Mouse (Mus musculus): ENCODE data around the gene Wdr82. TPM values are rescaled to one million over a fixed set of nuclear protein-coding genes. Genes with fewer than 3 reads are reported as not detected.

The Wdr82 gene
- polyA plus RNA-seq, 1 experiment from 2014 or later = 11.8 TPM

DNA sequence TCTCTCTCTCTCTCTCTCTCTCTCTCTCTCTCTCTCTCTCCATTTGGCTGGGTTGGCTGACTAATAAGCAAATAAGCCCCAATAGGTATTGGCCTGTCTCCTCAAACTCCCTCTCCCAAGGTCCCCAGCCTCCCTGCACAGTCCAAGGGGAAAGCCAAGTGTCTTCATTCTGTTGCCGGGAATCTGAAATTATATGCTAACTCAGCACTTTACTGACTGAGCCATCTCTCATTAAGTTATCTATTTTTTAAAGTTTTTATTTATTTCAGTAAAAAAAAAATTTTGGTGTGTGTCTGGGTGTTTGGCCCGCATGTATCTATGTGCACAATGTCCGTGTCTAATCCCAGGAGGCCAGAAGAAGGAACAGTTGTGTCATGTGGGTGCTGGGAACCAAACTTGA lies 31.2 kb downstream of the Wdr82 start:
- 0 out of 2 replicates have a peak, but pooled peaks cover 4% of the 10 kb centered on the region for H3K36me3 ChIP-seq
- WGBS (ENCODE audit: insufficient replicate concordance) = 75% methylated on average over 3 of the region's 3 CpGs
- no peak overlapping the region for H3K27ac ChIP-seq
- ATAC-seq = no peak
- H3K4me1 ChIP-seq = peaks cover 71% of the 10 kb centered on the region
- H3K27me3 ChIP-seq (replicated peaks) = no peaks in the 10 kb centered on the region
- H3K4me3 ChIP-seq = peak overlapping the region; percentile 66; the same call in 1 of the 2 replicates
- peak overlapping the region; percentile 92 for H3K4me2 ChIP-seq
- no peak overlapping the region for H3K9ac ChIP-seq
- H3K9me3 ChIP-seq (replicated peaks) = no peaks in the 10 kb centered on the region

GRCm38 (mm10) chr9:106202819-106203636 lies 32.3 kb downstream of the Wdr82 start, which contains the start of gene Twf2:
Twf2 (plus strand) TSS chr9:106203108.
- no peaks in the 10 kb centered on the region for H3K27me3 ChIP-seq (replicated peaks)
- H3K9me3 ChIP-seq (replicated peaks) = no peaks in the 10 kb centered on the region
- peaks cover 66% of the 10 kb centered on the region for H3K4me1 ChIP-seq
- peak within 1 kb of the TSS; percentile 65 for H3K9ac ChIP-seq
- H3K36me3 ChIP-seq = peaks cover 3% of the 10 kb centered on the region; the same call in 1 of the 2 replicates
- peak within 1 kb of the TSS; percentile 66 for H3K4me3 ChIP-seq
- ATAC-seq = peak; percentile 87
- H3K27ac ChIP-seq = peak within 1 kb of the TSS; percentile 63
- H3K4me2 ChIP-seq = peak within 1 kb of the TSS; percentile 92
- WGBS (ENCODE audit: insufficient replicate concordance) = 3% methylated on average over 61 of the region's 61 CpGs

GRCm38 (mm10) chr9:106203990-106204851 lies 33.5 kb downstream of the Wdr82 start:
- H3K27ac ChIP-seq = peak overlapping the region; percentile 63
- peaks cover 7% of the 10 kb centered on the region for H3K36me3 ChIP-seq
- no peak for ATAC-seq
- no peaks in the 10 kb centered on the region for H3K27me3 ChIP-seq (replicated peaks)
- H3K4me2 ChIP-seq = peak overlapping the region; percentile 92
- 32% methylated on average over 7 of the region's 7 CpGs for WGBS (ENCODE audit: insufficient replicate concordance)
- peaks cover 54% of the 10 kb centered on the region for H3K4me1 ChIP-seq
- no peaks in the 10 kb centered on the region for H3K9me3 ChIP-seq (replicated peaks)
- H3K4me3 ChIP-seq = peak overlapping the region; percentile 66
- H3K9ac ChIP-seq = peak overlapping the region; percentile 49

GRCm38 (mm10) chr9:106205713-106206290 lies 35.1 kb downstream of the Wdr82 start:
- Histone ChIP-seq H3K4me2 (0 out of 2 replicates have a peak overlapping the region, but pooled peaks have one; percentile 2), H3K27ac (no peak overlapping the region), H3K9me3 (replicated peaks) (no peaks in the 10 kb centered on the region), H3K36me3 (peaks cover 7% of the 10 kb centered on the region), H3K27me3 (replicated peaks) (no peaks in the 10 kb centered on the region), H3K4me3 (no peak overlapping the region), H3K4me1 (peaks cover 43% of the 10 kb centered on the region), H3K9ac (no peak overlapping the region)
- WGBS (ENCODE audit: insufficient replicate concordance) = 67% methylated on average over 7 of the region's 7 CpGs
- ATAC-seq = no peak

- Histone ChIP-seq H3K9ac (no peak overlapping the region), H3K4me1 (peaks cover 48% of the 10 kb centered on the region), H3K36me3 (peaks cover 7% of the 10 kb centered on the region)
Measured at GRCm38 (mm10) chr9:106206515-106206914, 35.8 kb downstream of the Wdr82 start.

GRCm38 (mm10) chr9:106208181-106208580 lies 37.5 kb downstream of the Wdr82 start:
- H3K4me2 ChIP-seq = no peak overlapping the region
- no peak for ATAC-seq
- H3K9ac ChIP-seq = no peak overlapping the region
- H3K4me1 ChIP-seq = peaks cover 48% of the 10 kb centered on the region
- H3K9me3 ChIP-seq (replicated peaks) = no peaks in the 10 kb centered on the region
- H3K36me3 ChIP-seq = peaks cover 17% of the 10 kb centered on the region
- H3K27ac ChIP-seq = no peak overlapping the region
- no peaks in the 10 kb centered on the region for H3K27me3 ChIP-seq (replicated peaks)
- 83% methylated on average over 5 of the region's 5 CpGs for WGBS (ENCODE audit: insufficient replicate concordance)
- no peak overlapping the region for H3K4me3 ChIP-seq

More at GRCm38 (mm10) chr9:106206515-106206914, 35.8 kb downstream of the Wdr82 start:
- 74% methylated on average over 2 of the region's 2 CpGs for WGBS (ENCODE audit: insufficient replicate concordance)
- Histone ChIP-seq H3K27ac (no peak overlapping the region), H3K4me3 (no peak overlapping the region), H3K9me3 (replicated peaks) (no peaks in the 10 kb centered on the region), H3K4me2 (no peak overlapping the region), H3K27me3 (replicated peaks) (no peaks in the 10 kb centered on the region)
- no peak for ATAC-seq

GRCm38 (mm10) chr9:106209954-106210353 lies 39.2 kb downstream of the Wdr82 start:
- H3K9ac ChIP-seq = no peak overlapping the region
- no peak for ATAC-seq
- 80% methylated on average over 4 of the region's 4 CpGs for WGBS (ENCODE audit: insufficient replicate concordance)

GRCm38 (mm10) chr9:106210853-106211609 lies 40.3 kb downstream of the Wdr82 start:
- peaks cover 22% of the 10 kb centered on the region for H3K4me1 ChIP-seq
- H3K9ac ChIP-seq = no peak overlapping the region
- WGBS (ENCODE audit: insufficient replicate concordance) = 70% methylated on average over 9 of the region's 9 CpGs
- no peaks in the 10 kb centered on the region for H3K27me3 ChIP-seq (replicated peaks)
- peak overlapping the region; percentile 65 for H3K4me2 ChIP-seq
- no peak overlapping the region for H3K4me3 ChIP-seq
- H3K27ac ChIP-seq = no peak overlapping the region
- no peaks in the 10 kb centered on the region for H3K9me3 ChIP-seq (replicated peaks)
- ATAC-seq = no peak
- H3K36me3 ChIP-seq = peaks cover 38% of the 10 kb centered on the region

More at GRCm38 (mm10) chr9:106209954-106210353, 39.2 kb downstream of the Wdr82 start:
- no peak overlapping the region for H3K4me2 ChIP-seq
- H3K27me3 ChIP-seq (replicated peaks) = no peaks in the 10 kb centered on the region
- H3K27ac ChIP-seq = no peak overlapping the region
- H3K4me1 ChIP-seq = peaks cover 30% of the 10 kb centered on the region
- H3K36me3 ChIP-seq = peaks cover 34% of the 10 kb centered on the region
- no peak overlapping the region for H3K4me3 ChIP-seq
- no peaks in the 10 kb centered on the region for H3K9me3 ChIP-seq (replicated peaks)

DNA sequence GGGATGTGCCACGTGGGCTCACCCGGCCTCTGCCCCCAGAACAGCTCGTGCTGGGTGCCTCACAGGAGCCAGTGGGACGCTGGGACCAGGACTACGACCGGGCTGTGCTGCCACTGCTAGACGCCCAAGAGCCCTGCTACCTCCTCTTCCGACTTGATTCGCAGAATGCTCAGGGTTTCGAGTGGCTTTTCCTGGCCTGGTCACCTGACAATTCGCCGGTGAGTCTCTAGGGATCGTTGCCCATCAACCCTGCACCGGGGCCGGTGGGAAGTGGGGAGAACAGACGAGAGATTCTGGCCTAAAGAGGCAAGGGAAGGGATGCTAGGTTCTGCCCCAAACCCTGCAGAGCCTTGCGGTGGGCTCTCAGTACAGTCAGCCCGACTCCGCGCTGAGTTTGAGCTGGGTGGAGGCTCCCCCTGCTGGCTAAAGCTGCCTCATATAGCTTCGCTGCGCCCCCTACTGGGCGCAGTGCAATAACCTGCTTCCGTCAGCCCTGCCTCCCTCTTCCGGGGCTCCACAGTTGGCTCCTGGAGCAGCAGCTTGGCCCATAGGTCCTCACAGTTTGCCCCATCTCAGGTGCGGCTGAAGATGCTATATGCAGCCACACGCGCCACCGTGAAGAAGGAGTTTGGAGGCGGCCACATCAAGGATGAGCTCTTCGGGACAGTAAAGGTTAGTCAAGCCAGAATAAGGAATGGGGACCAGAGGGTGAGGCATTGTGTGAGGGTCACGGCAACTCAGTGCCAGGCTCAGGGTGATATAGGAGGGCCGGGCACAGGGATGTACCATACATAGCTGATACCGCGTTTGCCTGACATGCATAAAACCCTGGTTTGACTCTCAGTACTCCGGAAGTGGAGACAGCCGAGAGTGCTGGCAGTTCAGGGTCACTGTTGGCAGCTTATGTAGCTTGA lies 41.2 kb downstream of the Wdr82 start:
- no peaks in the 10 kb centered on the region for H3K27me3 ChIP-seq (replicated peaks)
- H3K4me1 ChIP-seq = peaks cover 15% of the 10 kb centered on the region
- peak overlapping the region; percentile 65 for H3K4me2 ChIP-seq
- 0 out of 2 replicates have a peak overlapping the region, but pooled peaks have one; percentile 24 for H3K27ac ChIP-seq
- ATAC-seq = peak; percentile 75
- 33% methylated on average over 37 of the region's 37 CpGs for WGBS (ENCODE audit: insufficient replicate concordance)
- no peaks in the 10 kb centered on the region for H3K9me3 ChIP-seq (replicated peaks)
- peaks cover 38% of the 10 kb centered on the region for H3K36me3 ChIP-seq
- H3K4me3 ChIP-seq = peak overlapping the region; percentile 30
- peak overlapping the region; percentile 43; the same call in 1 of the 2 replicates for H3K9ac ChIP-seq

- H3K4me3 ChIP-seq = no peak overlapping the region
- H3K9ac ChIP-seq = no peak overlapping the region
- H3K4me1 ChIP-seq = peaks cover 15% of the 10 kb centered on the region
- H3K27me3 ChIP-seq (replicated peaks) = no peaks in the 10 kb centered on the region
- ATAC-seq = no peak
- no peaks in the 10 kb centered on the region for H3K9me3 ChIP-seq (replicated peaks)
- no peak overlapping the region for H3K27ac ChIP-seq
- WGBS (ENCODE audit: insufficient replicate concordance) = 80% methylated on average over 12 of the region's 12 CpGs
- H3K4me2 ChIP-seq = no peak overlapping the region
- peaks cover 38% of the 10 kb centered on the region for H3K36me3 ChIP-seq
Measured at GRCm38 (mm10) chr9:106212594-106212981, 41.9 kb downstream of the Wdr82 start.

Measured in liver, embryonic 12.5 days (tissue).